Mouse (Mus musculus): ENCODE measurements around the gene C2cd3.

GRCm38 (mm10) chr7:100407677-100408076 is 35.6 kb downstream of the C2cd3 start:
- no peak for TF ChIP-seq CTCF (IDR thresholded peaks at IDR 0.05)
- TF ChIP-seq EP300 (IDR thresholded peaks at IDR 0.05; ENCODE audit: insufficient read depth, low read depth, low read length): no peak
